8 mouse cellular contexts compared by ENCODE assay signal in the genomic region with DNA sequence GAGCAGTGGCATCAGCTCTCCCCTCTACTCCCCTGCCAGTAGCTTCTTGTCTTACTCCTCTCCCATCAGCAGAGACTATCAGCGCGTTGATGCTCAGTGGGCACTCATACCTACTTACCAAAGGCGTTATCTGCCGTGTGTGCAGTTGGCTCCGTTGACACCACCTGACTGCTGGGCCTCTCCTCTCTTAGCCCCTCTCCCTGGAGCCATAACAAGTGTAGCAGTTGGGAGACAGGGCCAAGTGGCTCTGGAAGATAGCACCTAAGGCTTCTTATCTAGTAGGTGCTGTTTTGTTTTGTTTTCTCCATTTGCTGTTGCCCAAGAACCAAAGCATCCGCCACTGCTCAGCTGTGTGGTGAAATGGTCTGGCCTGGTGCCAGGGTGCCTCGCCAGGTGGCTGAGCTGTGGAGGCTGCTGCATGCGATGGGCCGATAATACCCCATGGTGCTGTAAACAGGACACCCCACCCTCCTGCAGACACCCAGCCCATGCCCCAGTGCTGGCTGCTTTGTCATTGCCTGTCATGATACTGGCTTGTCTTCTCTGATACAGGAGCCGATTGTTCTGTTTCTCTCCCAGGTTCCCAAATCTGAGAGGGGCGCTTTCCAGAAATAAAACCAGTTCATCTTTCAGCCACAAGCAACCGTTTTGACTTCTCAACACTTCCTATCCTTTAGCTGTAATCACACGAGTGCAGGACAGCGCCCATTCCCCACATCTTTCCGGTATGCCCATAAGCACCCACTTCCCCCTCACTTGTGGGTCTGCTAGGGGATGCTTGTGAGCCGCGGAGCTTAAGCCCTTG. TPM values are rescaled to one million over a fixed set of nuclear protein-coding genes. Genes with fewer than 3 reads are reported as not detected.
DNase-seq lines count a peak whose midpoint lies in the region; ATAC-seq lines count a peak whose summit lies in the region.

No protein-coding gene starts in this region.

- 0 out of 2 replicates have a peak, but pooled peaks have one; percentile 30 for ATAC-seq in limb, embryonic 15.5 days (ENCODE audit: insufficient number of reproducible peaks, low FRiP score, low TSS enrichment, low read depth)

- H3K4me3 ChIP-seq in limb, embryonic 15.5 days = no peak overlapping the region

- H3K36me3 ChIP-seq in limb, embryonic 15.5 days = peaks cover 8% of the 10 kb centered on the region; the same call in 1 of the 2 replicates

- H3K27me3 ChIP-seq in limb, embryonic 15.5 days = no peaks in the 10 kb centered on the region

- WGBS in limb, embryonic 15.5 days = 68% methylated on average over 17 of the region's 17 CpGs

- H3K9me3 ChIP-seq in limb, embryonic 15.5 days = no peaks in the 10 kb centered on the region

- H3K27ac ChIP-seq in limb, embryonic 15.5 days = no peak overlapping the region

- peaks cover 32% of the 10 kb centered on the region for H3K4me1 ChIP-seq in limb, embryonic 15.5 days

- no peak overlapping the region for H3K4me2 ChIP-seq in limb, embryonic 15.5 days

- no peak overlapping the region for H3K9ac ChIP-seq in limb, embryonic 15.5 days

- peak; percentile 58 to 71 for DNase-seq in cerebellum, postnatal 14 days
- DNase-seq in cerebellum, adult 8-10 months = no peak
- DNase-seq in 3134 (ENCODE audit: extremely low read depth, insufficient read length, low spot score) = peak; percentile 19
- DNase-seq in c-Kit-negative CD71-positive TER-119-positive erythroid progenitor cells, embryonic 14.5 days (ENCODE audit: low read depth, low spot score) = peak; percentile 79
- DNase-seq in heart, adult 9 months (ENCODE audit: low spot score in 2 of 2) = peak; percentile 57 to 63
- DNase-seq in naive thymus-derived CD4-positive, alpha-beta T cell, adult 2 months (ENCODE audit: low read depth) = peak; percentile 93
- peak; percentile 52 for DNase-seq in yolk sac, embryonic 10.5 days (ENCODE audit: low spot score)

RNA-seq across cellular contexts. Expression of a gene that starts 19.9 kb away (rescaled TPM):
- 13.8 and 14.6 TPM in 2 replicates for polyA plus RNA-seq in limb, embryonic 15.5 days (2015; fragmentation: Nextera tagmentation; extraction: Ambion mirVana)

RNA-seq across cellular contexts. Expression of a gene that starts 27.8 kb away (rescaled TPM):
- polyA plus RNA-seq in limb, embryonic 15.5 days (2015; fragmentation: Nextera tagmentation; extraction: Ambion mirVana) = 95.0 and 102 TPM in 2 replicates

RNA-seq across cellular contexts. Expression of a gene that starts 46.6 kb away (rescaled TPM):
- polyA plus RNA-seq in limb, embryonic 15.5 days (2015; fragmentation: Nextera tagmentation; extraction: Ambion mirVana) = 60.0 and 62.7 TPM in 2 replicates

RNA-seq across cellular contexts. Expression of a gene that starts 57.2 kb away (rescaled TPM):
- polyA plus RNA-seq in limb, embryonic 15.5 days (2015; fragmentation: Nextera tagmentation; extraction: Ambion mirVana) = 168 and 181 TPM in 2 replicates
